Mouse (Mus musculus) testis, adult 10 weeks (tissue): ENCODE results near the gene Gm12887. TPM values are rescaled to one million over a fixed set of nuclear protein-coding genes. Genes with fewer than 3 reads are reported as not detected.

Source experiments
- polyA plus RNA-seq: library from polyadenylated mRNA; stranded (reverse); fragments of 350-450 nt; fragmentation: Illumina TruSeq; extraction: RNeasy Lipid Tissue Mini Kit (QIAGEN cat#74804); gene quantifications from one replicate; pipeline ENCODE4 v1.2.3, GENCODE M21; 2014; ENCODE audit warnings: low read depth, low replicate concordance

Gene Gm12887
- polyA plus RNA-seq, result not detected

GRCm38 (mm10) chr4:121622003-121622402, at the start of gene Gm12887:
Gene Gm12887 (minus strand): TSS chr4:121622103.

Other genes starting within 250 kb of the Gm12887 start
- gene Gm12886, start 199.0 kb downstream of the Gm12887 start, polyA plus RNA-seq, result not detected